Mouse (Mus musculus) MEL (cell line): ENCODE measurements around the gene Lrp11. TPM values are rescaled to one million over a fixed set of nuclear protein-coding genes. Genes with fewer than 3 reads are reported as not detected.

Experiments used
- DNase-seq: peaks from one replicate; pipeline ENCODE4 v3.0.0; 2011; ENCODE audit warnings: low read depth, low spot score
- H3K27ac ChIP-seq: 2 replicates; pipeline ENCODE4 v1.5.1; 2012; ENCODE audit warnings: low read depth, mild to moderate bottlenecking, control low read depth, low read length, moderate library complexity; ENCODE audit not compliant: control insufficient read depth
- H3K27me3 ChIP-seq, 2 experiments: fragments of 150-350 bp in 1 of 2; sonication (generic) in 1 of 2; 2 replicates each; pipeline ENCODE4 v1.6.1; 2012; ENCODE audit warnings: low read length in 2 of 2, mild to moderate bottlenecking in 2 of 2, improper control_type of control experiment in 1 of 2, moderate library complexity in 1 of 2; ENCODE audit not compliant: insufficient read depth in 2 of 2, control insufficient read depth in 1 of 2
- H3K36me3 ChIP-seq, 2 experiments: 2 replicates each; pipeline ENCODE4 v1.6.1; 2012 to 2014; ENCODE audit warnings: low read length in 2 of 2, improper control_type of control experiment in 1 of 2, inconsistent platforms in 1 of 2, mild to moderate bottlenecking in 1 of 2; ENCODE audit not compliant: insufficient read depth in 2 of 2, control insufficient read depth in 1 of 2
- H3K4me1 ChIP-seq, 2 experiments: fragments of 150-350 bp in 1 of 2; sonication (generic) in 1 of 2; 2 replicates each; pipeline ENCODE4 v1.6.1; 2012; ENCODE audit warnings: low read length in 2 of 2, improper control_type of control experiment in 1 of 2, mild to moderate bottlenecking in 1 of 2; ENCODE audit not compliant: insufficient read depth in 2 of 2, control insufficient read depth in 1 of 2
- H3K4me3 ChIP-seq, 2 experiments: fragments of 150-350 bp in 1 of 2; sonication (generic) in 1 of 2; 2 replicates each; pipeline ENCODE4 v1.5.1; 2012; ENCODE audit warnings: low read depth in 2 of 2, low read length in 2 of 2, mild to moderate bottlenecking in 2 of 2, moderate library complexity in 2 of 2, control low read depth in 1 of 2, improper control_type of control experiment in 1 of 2; ENCODE audit not compliant: control insufficient read depth in 1 of 2, insufficient read depth in 1 of 2
- H3K79me2 ChIP-seq: 2 replicates; pipeline ENCODE4 v1.6.1; 2012; ENCODE audit warnings: mild to moderate bottlenecking, low read length, moderate library complexity; ENCODE audit not compliant: control insufficient read depth, poor library complexity, insufficient read depth
- H3K9ac ChIP-seq: 2 replicates; pipeline ENCODE4 v1.6.1; 2012; ENCODE audit warnings: low read depth, mild to moderate bottlenecking, control low read depth, low read length, moderate library complexity; ENCODE audit not compliant: control insufficient read depth, poor library complexity, severe bottlenecking
- H3K9me3 ChIP-seq: fragments of 150-350 bp; sonication (generic); replicated peaks from 2 replicates; pipeline ENCODE4 v1.6.1; 2012; ENCODE audit warnings: mild to moderate bottlenecking, low read length, improper control_type of control experiment, moderate library complexity; ENCODE audit not compliant: insufficient read depth
- CTCF ChIP-seq, 3 experiments: IDR thresholded peaks in 2 of 3; conservative IDR thresholded peaks in 1 of 3; 2 replicates each; pipeline ENCODE4 v1.5.1; 2011 to 2012; ENCODE audit warnings: low read length in 3 of 3, low read depth in 2 of 3, mild to moderate bottlenecking in 2 of 3, improper control_type of control experiment in 1 of 3, inconsistent platforms in 1 of 3, mixed read lengths in 1 of 3, moderate library complexity in 1 of 3; ENCODE audit not compliant: control insufficient read depth in 1 of 3, insufficient read depth in 1 of 3, poor library complexity in 1 of 3, severe bottlenecking in 1 of 3
- ELF1 ChIP-seq: IDR thresholded peaks from 2 replicates; pipeline ENCODE4 v1.6.1; 2014; ENCODE audit warnings: low read depth, mild to moderate bottlenecking, inconsistent platforms, low read length, improper control_type of control experiment, moderate library complexity
- EP300 ChIP-seq, 2 experiments: IDR thresholded peaks; 2 replicates each; pipeline ENCODE4 v1.6.1; 2011; ENCODE audit warnings: improper control_type of control experiment in 2 of 2, low read length in 2 of 2, low read depth in 1 of 2, mild to moderate bottlenecking in 1 of 2
- GABPA ChIP-seq: IDR thresholded peaks from 2 replicates; pipeline ENCODE4 v1.6.1; 2012; ENCODE audit warnings: low read depth, mild to moderate bottlenecking, inconsistent platforms, low read length, improper control_type of control experiment, moderate library complexity
- HCFC1 ChIP-seq: IDR thresholded peaks from 2 replicates; pipeline ENCODE4 v1.6.1; 2012; ENCODE audit warnings: low read depth, mild to moderate bottlenecking, inconsistent platforms, low read length, improper control_type of control experiment, moderate library complexity
- MAX ChIP-seq: IDR thresholded peaks from 2 replicates; pipeline ENCODE4 v1.6.1; 2011; ENCODE audit warnings: low read length, improper control_type of control experiment
- MAZ ChIP-seq: IDR thresholded peaks from 2 replicates; pipeline ENCODE4 v1.6.1; 2012; ENCODE audit warnings: low read depth, mild to moderate bottlenecking, inconsistent platforms, low read length, improper control_type of control experiment
- MXI1 ChIP-seq: IDR thresholded peaks from 2 replicates; pipeline ENCODE4 v1.6.1; 2011; ENCODE audit warnings: mild to moderate bottlenecking, low read depth, low read length, improper control_type of control experiment
- NELFE ChIP-seq: IDR thresholded peaks from 2 replicates; pipeline ENCODE4 v1.6.1; 2011; ENCODE audit warnings: low read depth, low read length, improper control_type of control experiment
- POLR2A ChIP-seq, 2 experiments: IDR thresholded peaks; 2 replicates each; pipeline ENCODE4 v1.6.1; 2011 to 2012; ENCODE audit warnings: low read length in 2 of 2, mild to moderate bottlenecking in 2 of 2, control low read depth in 1 of 2, improper control_type of control experiment in 1 of 2, low read depth in 1 of 2, moderate library complexity in 1 of 2; ENCODE audit not compliant: control insufficient read depth in 1 of 2, insufficient read depth in 1 of 2, poor library complexity in 1 of 2
- POLR2AphosphoS2 ChIP-seq: IDR thresholded peaks from 2 replicates; pipeline ENCODE4 v1.6.1; 2011; ENCODE audit warnings: low read length, improper control_type of control experiment
- RCOR1 ChIP-seq: IDR thresholded peaks from 2 replicates; pipeline ENCODE4 v1.6.1; 2012; ENCODE audit warnings: low read depth, mild to moderate bottlenecking, inconsistent platforms, low read length, improper control_type of control experiment
- SIN3A ChIP-seq: IDR thresholded peaks from 2 replicates; pipeline ENCODE4 v1.6.1; 2012; ENCODE audit warnings: low read length, improper control_type of control experiment, inconsistent platforms
- SMC3 ChIP-seq: IDR thresholded peaks from 2 replicates; pipeline ENCODE4 v1.6.1; 2011; ENCODE audit warnings: low read depth, low read length, improper control_type of control experiment
- TAL1 ChIP-seq: IDR thresholded peaks from 2 replicates; pipeline ENCODE4 v1.6.1; 2012; ENCODE audit warnings: mild to moderate bottlenecking, inconsistent platforms, low read length, moderate library complexity, mixed read lengths
- TBP ChIP-seq: IDR thresholded peaks from 2 replicates; pipeline ENCODE4 v1.8.0; 2011; ENCODE audit warnings: low read depth, low read length, improper control_type of control experiment
- TCF12 ChIP-seq: IDR thresholded peaks from 2 replicates; pipeline ENCODE4 v1.6.1; 2014; ENCODE audit warnings: low read depth, mild to moderate bottlenecking, inconsistent platforms, low read length, improper control_type of control experiment, moderate library complexity
- UBTF ChIP-seq: IDR thresholded peaks from 2 replicates; pipeline ENCODE4 v1.6.1; 2012; ENCODE audit warnings: low read depth, mild to moderate bottlenecking, inconsistent platforms, low read length, improper control_type of control experiment, moderate library complexity, borderline replicate concordance; ENCODE audit not compliant: insufficient read depth
- USF2 ChIP-seq, 2 experiments: IDR thresholded peaks; 2 replicates each; pipeline ENCODE4 v1.6.1; 2011 to 2012; ENCODE audit warnings: improper control_type of control experiment in 2 of 2, low read length in 2 of 2, borderline replicate concordance in 1 of 2, inconsistent platforms in 1 of 2, low read depth in 1 of 2, mild to moderate bottlenecking in 1 of 2; ENCODE audit not compliant: insufficient read depth in 1 of 2
- polyA plus RNA-seq, 2 experiments: library from polyadenylated mRNA; stranded (reverse) in 1 of 2; unstranded in 1 of 2; fragments of >175 nt in 1 of 2; fragments of >200 nt in 1 of 2; gene quantifications; 2 replicates each; pipeline versions ENCODE4 v1.2.1 to v1.2.4; 2012; ENCODE audit warnings: low replicate concordance in 2 of 2, low read depth in 1 of 2; ENCODE audit not compliant: insufficient read length in 2 of 2, insufficient read depth in 1 of 2, missing spikeins in 1 of 2
- total RNA-seq: library from RNA; depleted of rRNA; stranded (reverse); fragments of 300-350 nt; gene quantifications from 2 replicates; pipeline ENCODE4 v1.2.3, GENCODE M21; 2012; rRNA removed

Gene Lrp11
- total RNA-seq (0.72 and 0.92 TPM in 2 replicates), polyA plus RNA-seq (1 to 10 TPM in 1 of 2 experiments, not detected in 1; 1.0 TPM)

GRCm38 (mm10) chr10:7589592-7590233, at the start of gene Lrp11:
Gene Lrp11 (plus strand): TSS chr10:7589800.
- Histone ChIP-seq H3K9ac (peak within 1 kb of the TSS; percentile 73), H3K27me3 (peaks cover 6 to 7% of the 10 kb centered on the region in 2 experiments; a peak in 3 of 4 replicates), H3K27ac (peak within 1 kb of the TSS; percentile 63)
- TF ChIP-seq ELF1 (peak; percentile 79), GABPA (no peak), MAZ (peak; percentile 64; the same call in 1 of the 2 replicates), HCFC1 (peak; percentile 81), UBTF (peak; percentile 71; the same call in 1 of the 2 replicates), USF2 (IDR thresholded peaks at IDR 0.05; ENCODE audit: borderline replicate concordance in 1 of 2, insufficient read depth in 1 of 2, low read depth in 1 of 2, low read length in 2 of 2) (no peak), SIN3A (peak; percentile 96), RCOR1 (no peak), TCF12 (peak; percentile 27; the same call in 1 of the 2 replicates), TAL1 (no peak), TBP (peak; percentile 87), MAX (peak; percentile 56; the same call in 1 of the 2 replicates), POLR2AphosphoS2 (no peak), SMC3 (no peak), MXI1 (peak; percentile 95), EP300 (IDR thresholded peaks at IDR 0.05; ENCODE audit: low read depth in 1 of 2, low read length in 2 of 2) (0 out of 4 replicates have a peak, but pooled peaks of 1 of the 2 experiments have one; percentile 9), NELFE (peak; percentile 21; the same call in 1 of the 2 replicates), CTCF (IDR thresholded peaks at IDR 0.05 in 2 of 3, conservative IDR thresholded peaks at IDR 0.05 in 1 of 3; ENCODE audit: control insufficient read depth in 1 of 3, insufficient read depth in 1 of 3, low read depth in 2 of 3, low read length in 3 of 3, poor library complexity in 1 of 3, severe bottlenecking in 1 of 3) (0 out of 6 replicates have a peak, but pooled peaks of 1 of the 3 experiments have one; percentile 2), POLR2A (IDR thresholded peaks at IDR 0.05; ENCODE audit: control insufficient read depth in 1 of 2, insufficient read depth in 1 of 2, low read depth in 1 of 2, low read length in 2 of 2, poor library complexity in 1 of 2) (peak in 1 of 2 experiments; percentile 42; a peak in 2 of 4 replicates)
- TF ChIP-seq, all 39 proteins: peak for 13
- no peaks in the 10 kb centered on the region for H3K9me3 ChIP-seq
- DNase-seq, result peak; percentile 93
- no peaks in the 10 kb centered on the region; the same call in 1 of the 2 replicates for H3K79me2 ChIP-seq
- H3K4me3 ChIP-seq, result peak within 1 kb of the TSS; percentile 76 to 83
- H3K36me3 ChIP-seq, result peaks cover 0 to 2% of the 10 kb centered on the region in 2 experiments; a peak in 1 of 4 replicates
- peaks cover 0 to 12% of the 10 kb centered on the region in 2 experiments; a peak in 2 of 4 replicates for H3K4me1 ChIP-seq
